Mouse (Mus musculus): ENCODE results near the gene Mrpl1. TPM values are rescaled to one million over a fixed set of nuclear protein-coding genes. Genes with fewer than 3 reads are reported as not detected.

Mrpl1 gene
- total RNA-seq, 2 experiments from 2014 or later: 15.7 to 16.5 TPM

- intact Hi-C loops (cut with DNase I): loop anchor here (10.0 kb wide), 1 partner anchor 51 kb away; no protein-coding TSS in a partner anchor
- DNase-seq: no peak
Measured at GRCm38 (mm10) chr5:96305786-96306185, 96.5 kb downstream of the Mrpl1 start.

GRCm38 (mm10) chr5:96306271-96306670 lies 97.0 kb downstream of the Mrpl1 start:
- no peak for DNase-seq
- intact Hi-C loops (cut with DNase I): loop anchor here (10.0 kb wide), 1 partner anchor 51 kb away; no protein-coding TSS in a partner anchor

- no peak for DNase-seq
- intact Hi-C loops (cut with DNase I): loop anchor here (10.0 kb wide), 1 partner anchor 52 kb away; no protein-coding TSS in a partner anchor
Measured at GRCm38 (mm10) chr5:96306826-96307225, 97.5 kb downstream of the Mrpl1 start.

- intact Hi-C loops (cut with DNase I): loop anchor here (10.0 kb wide), 1 partner anchor 53 kb away; no protein-coding TSS in a partner anchor
- no peak for DNase-seq
Measured at GRCm38 (mm10) chr5:96308086-96308485, 98.8 kb downstream of the Mrpl1 start.

GRCm38 (mm10) chr5:96308645-96309044 lies 99.4 kb downstream of the Mrpl1 start:
- DNase-seq: no peak

GRCm38 (mm10) chr5:96309566-96309965 lies 100.3 kb downstream of the Mrpl1 start:
- intact Hi-C loops (cut with DNase I): loop anchor here (10.0 kb wide), 1 partner anchor 55 kb away; no protein-coding TSS in a partner anchor
- DNase-seq: no peak

More at GRCm38 (mm10) chr5:96308645-96309044, 99.4 kb downstream of the Mrpl1 start:
- intact Hi-C loops (cut with DNase I): loop anchor here (10.0 kb wide), 1 partner anchor 54 kb away; no protein-coding TSS in a partner anchor

GRCm38 (mm10) chr5:96311677-96312076 lies 102.4 kb downstream of the Mrpl1 start:
- no peak for DNase-seq
- intact Hi-C loops (cut with DNase I): no loop called here

Other genes with a start within 250 kb of the Mrpl1 start
- gene Cnot6l, start 45.3 kb upstream of the Mrpl1 start, total RNA-seq (2021): 10 to 100 TPM; 68.5 to 72.6 TPM
- 10 to 100 TPM; 21.1 to 24.8 TPM for gene Fras1, start 164.5 kb downstream of the Mrpl1 start, total RNA-seq (2021)